Mouse (Mus musculus): ENCODE results near the gene Lrrfip1.

Gene Lrrfip1

DNA sequence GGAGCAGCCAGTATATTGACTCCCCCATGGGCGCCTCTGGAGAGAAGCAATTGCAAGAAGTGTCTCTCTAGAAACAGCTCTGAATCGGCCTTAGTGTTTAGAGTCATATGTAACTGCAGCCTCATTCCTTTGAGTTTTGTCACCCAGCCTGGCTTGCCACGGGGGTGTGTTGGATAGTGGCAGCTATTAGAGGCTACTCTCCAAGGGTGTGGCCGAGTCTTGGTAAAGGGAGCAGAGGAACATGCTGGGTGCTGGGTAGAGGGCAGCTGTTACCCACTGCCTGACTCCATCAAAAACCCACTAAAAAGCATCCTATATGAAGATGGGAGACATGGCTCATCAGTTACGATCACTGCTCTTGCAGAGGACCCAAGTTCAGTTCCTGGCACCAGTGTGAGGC is 24.7 kb downstream of the Lrrfip1 start:
- no peak for DNase-seq (ENCODE audit: low spot score in 2 of 2)

DNA sequence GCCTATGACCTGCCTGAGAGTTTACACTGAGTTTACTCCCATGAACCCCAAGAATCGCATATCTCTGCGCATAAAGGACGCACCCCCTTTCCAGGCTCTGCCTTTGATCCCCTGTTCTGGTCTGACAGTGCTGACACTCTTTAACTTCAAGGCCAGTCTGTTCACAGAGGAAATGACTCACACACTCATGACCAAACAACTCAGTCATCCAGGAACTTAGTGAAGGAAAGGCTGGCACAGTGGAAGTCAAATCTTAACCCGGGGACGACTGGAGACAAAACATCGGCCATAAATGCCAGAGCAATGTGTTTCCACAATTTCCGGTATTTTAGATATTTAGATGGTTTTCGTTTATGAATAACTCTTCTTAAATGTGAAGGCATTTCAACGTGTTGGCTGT is 25.4 kb downstream of the Lrrfip1 start:
- DNase-seq (ENCODE audit: low spot score in 2 of 2) = no peak

DNA sequence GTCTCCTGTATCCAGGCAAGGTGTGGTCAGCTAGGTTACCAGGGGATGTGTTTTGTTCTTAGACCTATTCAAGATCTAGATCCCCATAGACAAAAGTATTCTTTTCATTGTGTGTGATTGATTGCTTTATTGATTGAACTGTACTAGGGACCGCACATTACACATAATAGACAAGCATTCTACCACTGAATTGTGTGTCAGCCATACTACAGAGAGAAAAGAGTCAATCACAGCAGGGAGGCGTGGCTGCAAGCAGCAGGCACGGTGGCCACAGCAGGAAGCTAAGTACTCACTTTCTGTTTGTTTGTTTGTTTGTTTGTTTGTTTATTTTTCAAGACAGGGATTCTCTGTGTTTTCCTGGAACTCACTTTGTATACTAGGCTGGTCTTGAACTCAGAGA is 25.9 kb downstream of the Lrrfip1 start:
- no peak for DNase-seq (ENCODE audit: low spot score in 2 of 2)

DNA sequence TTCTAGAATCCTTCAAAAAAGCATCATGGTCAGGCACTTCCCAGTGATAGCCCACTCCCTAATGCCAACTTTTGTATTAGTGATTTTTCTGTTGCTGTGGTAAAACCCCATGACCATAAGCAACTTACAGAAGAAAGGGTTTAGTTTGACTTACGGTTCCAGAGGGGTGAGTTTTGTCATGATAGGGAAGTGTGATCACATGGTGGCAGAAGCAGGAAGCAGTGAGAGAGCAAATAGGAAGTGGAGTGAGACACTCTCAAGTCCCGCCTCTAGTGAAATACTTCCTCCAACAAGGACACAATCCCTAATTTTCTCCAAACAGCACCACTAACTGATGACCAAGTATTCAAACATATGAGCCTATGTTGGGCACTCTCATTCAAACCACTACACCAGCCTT is 28.4 kb downstream of the Lrrfip1 start:
- DNase-seq (ENCODE audit: low spot score in 2 of 2) = no peak

DNA sequence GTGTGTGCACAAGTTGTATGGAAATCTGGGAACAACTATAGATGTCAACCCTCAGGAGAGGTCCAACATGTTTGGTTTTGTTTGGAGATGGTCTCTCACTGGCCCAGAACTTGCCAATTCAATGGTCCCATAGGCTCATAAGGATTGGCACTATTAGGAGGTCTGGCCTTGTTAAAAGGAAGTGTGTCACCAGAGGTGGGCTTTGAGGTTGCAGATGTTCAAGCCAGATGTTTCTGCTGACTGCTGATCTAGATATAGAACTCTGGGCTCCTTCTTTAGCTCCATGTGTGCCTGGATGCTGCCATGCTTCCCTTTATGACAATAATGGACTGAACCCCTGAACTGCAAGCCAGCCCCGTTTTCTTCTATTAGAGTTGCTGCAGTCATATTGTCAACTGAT is 31.8 kb downstream of the Lrrfip1 start:
- DNase-seq (ENCODE audit: low spot score in 2 of 2) = no peak

DNA sequence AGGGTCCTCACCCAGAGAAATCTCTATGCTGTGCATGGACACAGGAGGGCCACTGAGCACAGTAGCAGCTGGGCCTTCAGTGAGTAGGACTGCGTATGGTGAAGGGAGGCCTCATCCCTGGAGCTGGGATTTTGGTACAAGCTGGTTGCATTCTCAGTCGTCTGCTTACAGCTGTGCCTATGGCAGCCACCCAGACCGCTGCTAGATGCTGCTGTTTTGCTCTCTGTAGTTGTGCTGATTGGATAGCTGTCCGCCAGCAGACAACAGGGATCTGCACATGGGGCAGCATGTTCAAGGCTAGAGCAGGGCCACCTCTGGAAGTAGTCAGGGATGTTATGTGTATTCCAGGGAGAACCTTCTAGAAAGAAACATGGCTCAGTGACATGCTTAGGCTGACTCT is 33.0 kb downstream of the Lrrfip1 start:
- DNase-seq (ENCODE audit: low spot score in 2 of 2) = no peak

DNA sequence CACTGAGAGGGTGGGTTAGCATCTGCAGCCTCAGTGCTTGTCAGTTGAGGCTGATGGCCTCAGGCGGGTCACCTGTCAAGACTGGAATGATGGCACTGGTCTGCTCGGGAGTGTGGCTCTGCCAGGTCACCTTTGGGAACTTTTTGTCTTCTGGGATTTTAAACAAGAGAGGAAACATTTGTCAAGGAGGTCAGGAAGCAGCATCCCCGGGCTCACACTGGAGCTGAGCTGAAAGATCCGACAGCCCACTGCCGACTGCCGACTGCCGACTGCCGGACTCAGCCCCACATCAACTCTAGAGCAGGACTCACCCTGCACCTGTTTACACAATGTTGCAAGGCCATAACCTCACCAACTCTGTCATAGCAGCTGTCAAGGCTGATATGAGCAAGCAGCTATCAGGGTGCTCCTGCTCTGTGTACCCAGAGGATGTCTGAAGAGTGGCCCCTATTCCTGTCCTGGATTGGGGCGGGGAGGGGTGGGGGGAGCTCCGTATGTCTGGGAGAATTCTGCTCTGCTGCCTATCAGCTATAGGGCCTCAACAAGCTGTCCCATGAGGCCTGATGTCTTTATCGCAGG is 33.9 kb downstream of the Lrrfip1 start:
- DNase-seq (ENCODE audit: low spot score in 2 of 2) = no peak

DNA sequence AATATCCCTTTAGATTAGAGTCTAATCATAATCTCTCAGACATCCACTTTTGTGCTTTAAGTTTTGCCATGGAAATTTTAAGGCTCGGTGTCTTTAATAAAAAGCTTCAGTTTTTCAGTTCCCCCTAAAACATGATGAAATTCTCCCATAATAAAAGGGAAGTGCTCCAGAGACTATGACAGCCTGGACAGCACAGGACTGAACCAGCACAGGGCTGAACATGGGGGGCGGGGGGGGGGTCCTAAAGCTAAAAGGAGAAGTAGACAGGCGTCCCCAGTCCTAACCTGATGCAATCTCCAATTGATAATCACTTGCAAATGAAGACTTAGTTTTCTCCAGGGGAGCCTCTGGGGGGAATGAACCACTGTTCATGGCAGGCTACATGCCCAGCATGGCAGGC is 36.0 kb downstream of the Lrrfip1 start:
- DNase-seq (ENCODE audit: low spot score in 2 of 2) = no peak

DNA sequence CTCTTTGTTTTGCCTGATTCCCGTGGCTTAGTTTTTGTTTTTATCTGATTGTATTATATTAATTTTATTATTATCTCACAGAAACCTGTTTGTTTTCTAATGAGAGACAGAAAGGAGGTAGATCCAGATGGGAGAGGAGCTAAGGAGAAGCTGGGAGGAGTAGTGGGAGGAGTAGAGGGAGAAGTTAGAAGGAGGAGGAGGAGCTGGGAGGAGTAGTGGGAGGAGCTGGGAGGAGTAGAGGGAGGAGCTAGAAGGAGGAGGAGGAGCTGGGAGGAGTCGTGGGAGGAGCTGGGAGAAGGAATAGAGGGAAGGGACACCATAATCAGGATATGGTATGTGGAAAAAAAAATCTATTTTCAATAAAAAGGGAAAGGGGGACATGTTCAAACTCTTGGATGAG is 36.7 kb downstream of the Lrrfip1 start:
- DNase-seq (ENCODE audit: low spot score in 2 of 2) = no peak

DNA sequence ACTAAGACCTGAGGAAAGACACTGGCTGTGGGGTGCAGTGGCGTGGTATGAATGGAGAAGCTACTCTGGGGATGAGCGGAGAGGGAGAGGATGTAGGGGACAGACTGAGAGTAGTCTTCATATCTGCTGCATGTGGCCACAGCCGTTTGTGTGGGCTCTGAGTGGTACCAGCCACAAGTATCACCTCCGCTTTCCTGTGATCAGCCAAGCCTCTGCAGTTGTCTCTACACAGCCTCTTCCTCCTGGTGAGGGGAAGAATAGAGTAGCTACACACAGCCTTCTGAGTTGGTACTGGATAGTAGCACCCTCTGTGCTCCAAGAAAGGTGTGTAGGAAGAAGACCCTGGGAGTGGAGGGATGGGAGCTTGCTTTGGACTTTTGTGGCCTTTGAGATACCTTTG is 38.7 kb downstream of the Lrrfip1 start:
- DNase-seq (ENCODE audit: low spot score in 2 of 2) = no peak

DNA sequence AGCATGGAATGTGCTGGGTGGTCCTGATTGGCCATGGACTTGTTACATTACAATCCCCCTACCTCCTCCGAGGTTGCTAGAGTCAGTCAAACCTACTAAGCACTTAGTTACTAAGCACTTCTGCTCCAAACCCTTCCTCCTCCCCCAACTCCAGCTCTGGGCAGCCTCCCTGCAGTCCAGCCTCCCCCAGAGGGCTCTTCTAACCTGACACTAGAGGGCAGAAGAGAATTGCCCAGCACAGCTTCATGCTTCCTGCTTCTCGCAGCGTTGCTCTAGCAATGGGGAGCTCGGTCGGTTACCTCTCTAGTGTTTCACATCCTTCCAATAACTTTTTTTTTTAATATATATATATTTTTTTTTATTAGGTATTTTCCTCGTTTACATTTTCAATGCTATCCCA is 39.5 kb downstream of the Lrrfip1 start:
- no peak for DNase-seq (ENCODE audit: low spot score in 2 of 2)

DNA sequence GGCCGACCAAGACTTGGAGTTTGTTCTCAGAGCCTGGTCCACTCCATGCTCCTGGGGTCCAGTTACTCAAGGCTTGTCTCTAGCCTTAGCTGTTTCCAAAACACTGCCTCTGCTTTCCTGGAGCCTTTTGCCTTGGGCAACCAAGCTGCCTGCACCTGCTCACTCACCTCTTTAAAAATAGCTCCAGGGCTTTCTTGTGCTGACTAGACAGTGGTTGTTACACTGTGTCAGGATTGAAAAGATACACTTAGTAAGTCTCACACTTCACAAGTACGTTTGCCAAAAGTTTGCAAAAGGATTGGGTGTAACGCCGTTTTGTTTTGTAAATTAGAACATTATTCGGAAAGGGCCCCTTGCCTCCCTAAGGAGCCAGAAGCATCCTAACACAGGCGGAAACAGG is 40.0 kb downstream of the Lrrfip1 start:
- DNase-seq (ENCODE audit: low spot score in 2 of 2) = no peak

DNA sequence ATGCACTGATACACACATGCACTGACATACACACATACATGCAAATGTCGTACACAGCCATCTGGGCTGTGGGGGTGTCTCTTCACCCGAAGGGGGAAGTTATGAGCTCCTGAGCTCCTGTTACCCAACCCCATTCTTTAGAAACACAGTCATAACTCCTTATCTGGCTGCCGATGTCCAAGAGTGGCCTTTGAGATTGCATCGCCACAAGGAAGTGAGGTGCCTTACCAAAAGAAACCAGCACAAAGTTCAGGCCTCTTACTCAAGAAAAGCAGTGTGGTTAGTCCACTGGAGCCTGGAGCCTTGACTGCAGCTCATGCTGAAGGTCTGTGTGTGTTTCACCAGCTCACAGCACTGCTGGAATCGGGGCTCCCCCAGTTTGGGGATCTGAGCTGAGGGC is 43.1 kb downstream of the Lrrfip1 start:
- no peak for DNase-seq (ENCODE audit: low spot score in 2 of 2)

DNA sequence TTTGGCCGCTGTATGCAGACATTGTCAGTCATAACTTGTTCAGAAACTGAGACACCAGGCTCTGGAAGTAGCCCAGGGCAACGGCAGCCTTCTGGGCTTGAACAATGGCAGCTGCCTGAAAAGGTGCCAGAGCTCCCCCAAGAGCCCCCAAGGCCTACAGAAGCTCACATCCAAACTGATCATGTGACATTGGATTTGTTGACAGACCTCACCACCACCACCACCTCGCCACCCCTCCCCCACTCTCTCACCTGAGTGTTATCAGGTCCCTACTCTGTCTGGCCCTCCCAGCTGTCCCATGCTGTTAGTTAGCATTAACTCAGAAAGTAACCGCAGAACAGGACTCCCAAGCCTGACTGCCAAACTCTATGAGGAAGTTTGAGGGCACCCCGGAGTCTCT is 44.7 kb downstream of the Lrrfip1 start:
- no peak for DNase-seq (ENCODE audit: low spot score in 2 of 2)

DNA sequence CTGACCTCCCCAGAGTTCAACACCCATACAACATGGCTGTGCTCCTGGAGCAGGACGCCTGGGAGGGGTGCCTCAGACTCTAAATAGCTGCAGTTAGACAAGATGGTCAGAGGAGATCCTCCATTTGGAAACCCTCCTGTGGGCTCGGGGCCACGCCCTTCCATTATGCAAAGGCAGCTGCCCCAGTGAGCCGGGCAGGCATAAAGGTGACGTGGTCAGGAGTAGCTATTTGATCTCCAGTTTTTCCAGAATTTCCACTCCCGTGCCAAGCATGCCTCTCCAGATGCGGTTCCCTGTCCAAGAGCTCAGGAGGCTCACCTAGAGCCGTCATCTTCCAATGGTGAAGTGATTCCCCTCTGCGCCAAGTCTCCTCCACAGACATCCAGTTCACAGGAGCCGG is 45.6 kb downstream of the Lrrfip1 start:
- no peak for DNase-seq (ENCODE audit: low spot score in 2 of 2)

DNA sequence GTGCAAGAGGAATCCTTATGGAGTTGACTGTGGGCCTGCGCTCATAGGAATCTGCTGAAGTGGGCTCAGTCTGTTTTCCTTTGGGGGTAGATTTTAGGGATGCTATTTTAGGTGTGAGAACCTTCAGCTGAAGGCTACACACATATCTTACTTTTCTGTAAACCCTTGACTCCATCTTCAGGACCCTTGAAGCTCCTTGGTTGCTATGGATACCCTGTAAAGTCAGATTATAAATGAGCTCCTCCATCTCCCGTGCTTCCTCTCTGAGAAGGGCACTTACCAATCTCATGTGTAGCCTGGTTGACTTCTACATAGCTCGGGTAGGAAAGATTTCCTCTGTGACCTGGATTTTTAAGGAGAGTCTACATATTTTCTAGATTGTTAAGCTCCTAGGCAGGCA is 46.1 kb downstream of the Lrrfip1 start:
- DNase-seq (ENCODE audit: low spot score in 2 of 2) = no peak

DNA sequence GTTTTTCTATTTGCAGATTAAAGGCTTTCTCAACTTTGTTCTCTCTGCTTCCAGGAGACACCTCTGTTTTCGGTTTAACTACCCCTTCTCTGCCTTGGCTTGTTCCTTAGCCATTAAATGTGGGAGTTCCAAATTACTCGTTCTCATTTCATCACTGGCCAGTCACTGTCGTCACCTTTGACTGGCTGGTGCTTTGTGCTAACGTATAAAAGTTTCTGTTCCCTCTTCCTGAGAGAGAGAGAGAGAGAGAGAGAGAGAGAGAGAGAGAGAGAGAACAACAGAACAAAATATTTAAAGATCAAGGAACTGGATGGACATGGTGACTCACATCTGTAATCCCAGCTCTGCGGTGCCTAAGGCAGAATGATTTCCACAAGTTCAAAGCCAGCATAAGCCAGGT is 47.7 kb downstream of the Lrrfip1 start:
- no peak for DNase-seq (ENCODE audit: low spot score in 2 of 2)

DNA sequence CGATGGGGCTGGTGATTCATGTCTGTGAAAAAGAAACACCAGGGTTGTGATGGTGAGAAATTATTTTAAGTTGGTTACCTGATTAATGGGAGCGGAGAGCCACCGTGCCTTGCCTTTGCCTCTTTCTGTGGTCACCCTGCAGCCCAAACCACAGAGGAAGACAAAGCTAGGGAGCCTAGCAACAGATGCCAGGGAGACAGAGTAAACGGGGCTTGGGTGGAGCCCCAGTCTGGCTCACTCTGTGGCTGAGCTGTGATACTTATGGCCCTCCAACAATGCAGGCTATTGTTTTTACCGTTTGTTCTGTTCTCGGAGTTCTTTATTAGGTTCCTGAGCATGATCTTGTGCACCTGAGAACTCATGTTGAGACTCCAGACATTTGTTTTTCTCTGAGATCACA is 50.8 kb downstream of the Lrrfip1 start:
- DNase-seq (ENCODE audit: low spot score in 2 of 2) = no peak

DNA sequence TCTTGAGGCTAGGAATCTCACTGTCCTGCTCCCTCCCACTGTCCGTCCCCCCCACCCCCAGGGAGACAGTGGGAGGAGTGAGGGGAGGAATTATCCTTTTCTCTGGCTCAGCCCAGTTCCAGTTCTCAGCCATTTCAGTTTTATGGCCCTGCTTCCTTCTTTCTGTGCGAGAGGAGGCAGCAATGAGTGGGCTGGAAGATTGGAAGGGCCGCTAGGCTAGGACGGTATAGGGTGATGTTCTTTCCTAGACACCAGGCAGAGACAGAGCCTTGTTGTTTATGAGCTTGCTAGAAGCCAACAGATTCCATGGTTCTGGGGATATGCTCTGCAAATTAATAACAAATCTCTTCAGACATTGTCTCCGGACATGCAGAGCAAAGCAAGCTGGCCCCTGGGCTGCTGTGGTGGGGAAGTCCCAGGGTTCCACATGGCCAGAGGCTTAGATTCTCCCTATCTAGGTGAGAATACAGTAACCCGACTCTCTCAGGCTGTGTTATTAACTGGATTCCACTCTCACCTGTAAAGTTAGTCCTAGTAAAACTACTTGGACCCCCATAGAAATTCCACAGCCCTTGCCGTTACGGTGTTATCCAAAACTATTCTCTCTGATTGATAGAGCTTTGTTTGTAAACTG is 53.0 kb downstream of the Lrrfip1 start:
- no peak for DNase-seq (ENCODE audit: low spot score in 2 of 2)

DNA sequence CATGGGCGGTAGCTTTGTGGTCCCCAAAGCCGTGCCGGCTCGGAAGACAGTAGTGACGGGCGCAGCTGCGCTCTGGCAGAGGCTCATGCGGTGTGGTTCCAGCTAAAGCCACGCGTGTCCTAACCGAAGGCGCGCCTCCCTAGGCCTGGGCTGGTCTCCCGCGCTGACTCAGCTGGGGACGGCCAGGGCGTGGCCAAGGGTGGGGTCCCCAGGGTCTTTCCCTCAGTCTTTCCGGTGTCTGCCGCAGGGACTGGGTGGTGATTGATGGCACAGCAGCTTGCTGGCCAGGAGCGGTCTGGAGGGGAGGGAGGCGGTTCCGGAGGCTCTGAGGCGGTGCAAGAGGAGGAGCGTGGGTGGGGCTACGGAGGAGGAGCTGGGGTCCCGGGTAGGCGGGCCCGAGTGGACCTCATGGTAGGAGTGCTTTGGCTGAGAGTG is 54.2 kb downstream of the Lrrfip1 start:
- peak; percentile 69 to 77 for DNase-seq (ENCODE audit: low spot score in 2 of 2)

DNA sequence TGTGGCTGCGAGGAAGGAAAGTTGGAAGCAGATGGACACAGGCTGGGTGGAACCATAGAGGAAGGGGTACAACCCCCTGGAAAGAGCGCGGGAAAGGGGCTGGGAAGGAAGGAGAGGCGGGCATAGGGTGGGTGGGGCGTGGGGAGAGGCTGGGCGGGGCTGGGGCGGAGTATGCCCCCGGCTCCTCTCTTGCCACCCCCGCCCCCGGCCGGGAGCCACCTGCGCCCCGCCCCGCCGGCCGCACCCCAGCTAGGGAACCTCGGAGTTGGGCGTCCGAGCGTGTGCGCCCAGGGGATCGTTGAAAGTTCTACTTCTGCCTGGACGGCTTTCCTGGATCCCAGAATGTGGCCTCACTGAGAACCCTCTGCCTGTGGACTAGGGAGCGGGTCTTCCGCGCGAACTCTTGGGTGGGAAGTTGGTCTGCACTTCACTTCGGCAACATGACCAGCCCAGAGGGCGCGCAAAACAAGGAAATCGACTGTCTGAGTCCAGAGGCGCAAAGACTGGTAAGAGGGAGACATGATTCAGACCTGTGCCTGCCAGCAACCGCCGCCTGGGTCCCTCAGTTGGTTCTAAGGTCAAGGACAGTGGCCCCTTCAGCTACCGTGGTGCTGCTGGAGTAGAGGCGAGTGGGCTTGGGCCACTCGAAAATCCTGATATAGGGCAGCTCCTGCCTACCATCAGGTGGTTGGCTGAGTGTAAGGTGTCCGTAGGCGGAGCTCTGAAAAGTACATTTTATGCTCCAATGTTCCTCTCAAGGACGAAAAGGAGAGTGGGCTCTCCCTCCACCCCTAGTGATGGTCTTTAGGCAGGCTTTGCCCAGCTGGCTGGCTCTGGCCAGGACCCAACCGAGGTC is 54.9 kb downstream of the Lrrfip1 start:
- no peak for DNase-seq (ENCODE audit: low spot score in 2 of 2)

DNA sequence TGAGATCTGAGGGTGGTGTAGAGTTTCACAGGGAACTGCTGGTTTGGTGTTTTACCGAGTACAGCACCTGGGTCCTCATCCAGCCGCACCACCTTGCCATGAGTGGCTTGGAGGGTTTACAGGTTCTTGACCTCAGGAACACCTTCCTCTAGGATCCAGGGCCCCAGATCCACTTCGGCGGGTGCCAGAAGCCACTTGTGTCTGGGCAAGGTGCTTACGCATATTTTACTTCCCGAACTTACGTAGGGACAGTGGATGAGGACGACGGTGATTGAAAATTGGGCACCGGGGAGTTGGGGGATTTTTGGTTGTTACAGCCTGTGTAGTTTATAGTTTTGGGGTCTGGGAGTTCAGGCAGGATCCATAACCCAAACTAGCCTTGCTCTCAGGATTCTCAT is 55.5 kb downstream of the Lrrfip1 start:
- no peak for DNase-seq (ENCODE audit: low spot score in 2 of 2)

DNA sequence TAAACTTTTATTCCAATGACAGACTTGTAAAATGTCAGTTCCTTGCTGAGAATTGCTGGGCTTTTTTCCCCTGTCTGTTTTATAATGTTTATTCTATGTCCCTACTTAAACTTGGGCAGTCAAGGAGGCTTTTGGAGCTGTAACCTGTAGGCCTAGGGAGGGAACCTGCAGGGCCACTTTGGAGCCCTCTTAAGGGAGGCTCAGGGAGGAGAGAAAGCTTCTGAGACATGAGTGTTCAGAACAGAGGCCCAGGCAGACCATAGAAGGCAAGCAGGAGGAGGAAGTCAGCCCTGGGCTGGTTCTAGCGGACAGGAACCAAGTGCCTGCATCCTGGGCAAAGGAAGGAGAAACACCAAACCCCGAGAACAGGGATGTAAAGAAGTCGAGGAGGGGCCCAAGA is 56.3 kb downstream of the Lrrfip1 start:
- no peak for DNase-seq (ENCODE audit: low spot score in 2 of 2)
